Mouse (Mus musculus) hindlimb bud, embryonic 11.5 days (tissue): ENCODE results near the gene Zfp13.
"Not testable (repeated sequence)": the region's sequence is repeated elsewhere in the genome, so short reads cannot be mapped to it uniquely, and the experiment has no call there.

Experiments
- DNase-seq: peaks from one replicate; pipeline ENCODE4 v3.0.0-alpha.2; 2012; ENCODE audit warnings: low read depth, low spot score; ENCODE audit errors: extremely low spot score

The Zfp13 gene

GRCm38 (mm10) chr17:23598582-23599552, at the start of gene Zfp13:
Gene Zfp13, minus strand, starts transcription at chr17:23599487.
- DNase-seq: peak; percentile 86

GRCm38 (mm10) chr17:23645894-23646293, 46.6 kb upstream of the Zfp13 start:
- no peak for DNase-seq

GRCm38 (mm10) chr17:23644613-23645495, 45.6 kb upstream of the Zfp13 start, which contains the start of gene Mmp25:
Gene Mmp25, minus strand, starts transcription at chr17:23645277.
- DNase-seq: no peak

- no peak for DNase-seq
Observed at GRCm38 (mm10) chr17:23631241-23631640, 32.0 kb upstream of the Zfp13 start.

GRCm38 (mm10) chr17:23630195-23631020, 31.1 kb upstream of the Zfp13 start:
- peak; percentile 33 for DNase-seq

- no peak for DNase-seq
Observed at GRCm38 (mm10) chr17:23627813-23628212, 28.5 kb upstream of the Zfp13 start.

GRCm38 (mm10) chr17:23620351-23620750, 21.1 kb upstream of the Zfp13 start:
- no peak for DNase-seq

GRCm38 (mm10) chr17:23617087-23617486, 17.8 kb upstream of the Zfp13 start:
- DNase-seq: no peak

GRCm38 (mm10) chr17:23610361-23610800, 11.1 kb upstream of the Zfp13 start:
- no peak for DNase-seq

GRCm38 (mm10) chr17:23609612-23610011, 10.3 kb upstream of the Zfp13 start:
- no peak for DNase-seq

- DNase-seq: no peak
Observed at GRCm38 (mm10) chr17:23605220-23605619, 5.9 kb upstream of the Zfp13 start.

- no peak for DNase-seq
Observed at GRCm38 (mm10) chr17:23604394-23604793, 5.1 kb upstream of the Zfp13 start.

- DNase-seq: no peak
Observed at GRCm38 (mm10) chr17:23603542-23603941, 4.3 kb upstream of the Zfp13 start.

GRCm38 (mm10) chr17:23603077-23603476, 3.8 kb upstream of the Zfp13 start:
- DNase-seq: no peak

GRCm38 (mm10) chr17:23601836-23602585, 2.7 kb upstream of the Zfp13 start:
- no peak for DNase-seq

GRCm38 (mm10) chr17:23600641-23601622, 1.6 kb upstream of the Zfp13 start, which contains the start of gene Zscan10:
Gene Zscan10, plus strand, starts transcription at chr17:23600856.
- no peak for DNase-seq

- DNase-seq: no peak
Observed at GRCm38 (mm10) chr17:23599605-23600063, 347 bp upstream of the Zfp13 start.

GRCm38 (mm10) chr17:23595139-23595538, 4.1 kb downstream of the Zfp13 start:
- not testable (repeated sequence) for DNase-seq
